ENCODE assay signal across 28 mouse cellular contexts in the genomic region with DNA sequence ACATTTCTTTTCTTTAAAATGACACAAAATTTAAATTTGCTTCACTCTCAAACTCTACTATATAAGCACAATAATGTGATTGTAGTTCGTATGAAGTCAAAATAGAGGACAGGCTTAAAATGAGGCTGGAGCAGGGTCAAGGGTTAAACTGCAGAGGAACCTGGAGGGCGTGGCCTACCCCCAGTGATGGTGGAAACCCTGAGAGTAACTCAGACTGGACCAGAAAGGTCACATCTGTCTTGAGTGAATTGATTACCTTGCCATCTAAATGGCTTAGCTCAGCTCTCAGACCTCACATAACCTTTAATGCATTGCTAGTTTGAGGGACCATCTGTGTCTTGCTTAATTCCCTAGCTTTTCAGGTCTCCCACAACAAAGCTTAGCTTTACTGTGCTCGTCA.
DNase-seq lines count a peak whose midpoint lies in the region; ATAC-seq lines count a peak whose summit lies in the region.
"Had no signal": no experiment of that assay in that cellular context is flagged by ENCODE, and none has a peak within 500 bp of the region (broad histone marks: within the 10 kb centered on the region; RNA-seq: fewer than 3 reads in every experiment).

No protein-coding gene starts in this region.

- ATAC-seq in midbrain, embryonic 11.5 days (ENCODE audit: low FRiP score) = no peak
- ATAC-seq: activated CD4-positive, CD25-positive, alpha-beta regulatory T cell, adult 4 months; CD4-positive, CD25-positive, alpha-beta regulatory T cell, adult 4 months; forebrain, embryonic 14.5 days; forebrain, postnatal 0 days; hindbrain, postnatal 0 days; inflammation-experienced regulatory T-cells, adult 6 months; intestine, embryonic 16.5 days had no signal

- H3K4me3 ChIP-seq in limb, embryonic 10.5 days = no peak overlapping the region
- no peak overlapping the region for H3K4me3 ChIP-seq in midbrain, embryonic 11.5 days (ENCODE audit: low read depth, low read length)
- H3K4me3 ChIP-seq: embryonic facial prominence, embryonic 12.5 days; embryonic facial prominence, embryonic 15.5 days; heart, adult 2 months; heart, embryonic 10.5 days; heart, embryonic 13.5 days had no signal

- no peaks in the 10 kb centered on the region for H3K36me3 ChIP-seq in limb, embryonic 10.5 days
- H3K36me3 ChIP-seq in midbrain, embryonic 11.5 days (ENCODE audit: control insufficient read depth, insufficient read depth, low read length) = no peaks in the 10 kb centered on the region
- H3K36me3 ChIP-seq: embryonic facial prominence, embryonic 12.5 days; embryonic facial prominence, embryonic 15.5 days; heart, embryonic 10.5 days; heart, embryonic 13.5 days had no signal

- H3K27me3 ChIP-seq in limb, embryonic 10.5 days (ENCODE audit: low read depth, poor library complexity, severe bottlenecking) = no peaks in the 10 kb centered on the region
- no peaks in the 10 kb centered on the region for H3K27me3 ChIP-seq in midbrain, embryonic 11.5 days (ENCODE audit: control insufficient read depth, insufficient read depth, low read length)
- H3K27me3 ChIP-seq: embryonic facial prominence, embryonic 12.5 days; embryonic facial prominence, embryonic 15.5 days; heart, embryonic 13.5 days had no signal

- H3K9me3 ChIP-seq in limb, embryonic 10.5 days (replicated peaks) = no peaks in the 10 kb centered on the region
- H3K9me3 ChIP-seq in midbrain, embryonic 11.5 days (ENCODE audit: control insufficient read depth, low read length) = no peaks in the 10 kb centered on the region
- H3K9me3 ChIP-seq: embryonic facial prominence, embryonic 12.5 days; embryonic facial prominence, embryonic 15.5 days; heart, embryonic 10.5 days; heart, embryonic 13.5 days had no signal

- H3K4me2 ChIP-seq in midbrain, embryonic 11.5 days = no peak overlapping the region
- H3K4me2 ChIP-seq: embryonic facial prominence, embryonic 12.5 days; embryonic facial prominence, embryonic 15.5 days; heart, embryonic 13.5 days; hindbrain, embryonic 14.5 days had no signal

- H3K27ac ChIP-seq in limb, embryonic 10.5 days = 0 out of 2 replicates have a peak overlapping the region, but pooled peaks have one; percentile 30
- no peak overlapping the region for H3K27ac ChIP-seq in midbrain, embryonic 11.5 days (ENCODE audit: low read depth, low read length)
- H3K27ac ChIP-seq: embryonic facial prominence, embryonic 12.5 days; embryonic facial prominence, embryonic 15.5 days; heart, adult 2 months; heart, embryonic 10.5 days; heart, embryonic 13.5 days; hindbrain, embryonic 14.5 days; hindbrain, postnatal 0 days had no signal

- peak; percentile 16 for DNase-seq in kidney, adult 9 months
- no peak for DNase-seq in kidney, adult 11 months
- DNase-seq in embryo, embryonic 11 days = peak; percentile 22
- DNase-seq in limb, embryonic 10.5 days (ENCODE audit: low spot score) = no peak
- DNase-seq in midbrain, embryonic 11.5 days (ENCODE audit: low spot score, missing footprints) = no peak
- no peak for DNase-seq in cerebellum, adult 9-11 months
- DNase-seq: adrenal gland, adult 8-10 months; adrenal gland, postnatal 25 days; cerebellum, adult 11-12 months; cerebellum, adult 9-10 months; cerebellum, postnatal 25 days; forebrain, postnatal 0 days; gastrocnemius, postnatal 10 days; gastrocnemius, postnatal 36 days; heart, adult 2 months; heart, postnatal 14 days; heart, postnatal 4 days had no signal

- H3K9ac ChIP-seq in midbrain, embryonic 11.5 days (ENCODE audit: low read length) = no peak overlapping the region
- H3K9ac ChIP-seq: embryonic facial prominence, embryonic 12.5 days; embryonic facial prominence, embryonic 15.5 days; forebrain, postnatal 0 days; heart, embryonic 13.5 days; hindbrain, embryonic 14.5 days had no signal

- H3K4me1 ChIP-seq in limb, embryonic 10.5 days = peaks cover 31% of the 10 kb centered on the region
- no peaks in the 10 kb centered on the region for H3K4me1 ChIP-seq in midbrain, embryonic 11.5 days (ENCODE audit: control insufficient read depth, insufficient read depth, low read length)
- H3K4me1 ChIP-seq: embryonic facial prominence, embryonic 12.5 days; embryonic facial prominence, embryonic 15.5 days; heart, embryonic 10.5 days; heart, embryonic 13.5 days had no signal

- 31% methylated on average over 3 of the region's 3 CpGs for WGBS in limb, embryonic 10.5 days
- WGBS in midbrain, embryonic 11.5 days = 75% methylated on average over 3 of the region's 3 CpGs

Comparison
In these comparisons a context has a peak if more than half of its experiments do, and no peak if none do; other contexts are left out.
1. DNase-seq: peak in kidney, adult 9 months (single experiment) and embryo, embryonic 11 days (single experiment); none in kidney, adult 11 months (single experiment), limb, embryonic 10.5 days (single experiment), midbrain, embryonic 11.5 days (single experiment) and cerebellum, adult 9-11 months (single experiment).